Mouse (Mus musculus) liver, adult (tissue): ENCODE results near the gene Npl.

Source experiments
- GATA4 ChIP-seq: IDR thresholded peaks from 2 replicates; pipeline ENCODE4 v1.6.1; 2014; ENCODE audit warnings: mild to moderate bottlenecking, low read length; ENCODE audit not compliant: insufficient replicate concordance

Npl gene

GRCm38 (mm10) chr1:153549536-153550199, at the start of gene Npl:
Gene Npl, minus strand, starts transcription at chr1:153550045.
- no peak for TF ChIP-seq GATA4

GRCm38 (mm10) chr1:153599302-153600045, 49.6 kb upstream of the Npl start:
- TF ChIP-seq GATA4, result no peak

DNA sequence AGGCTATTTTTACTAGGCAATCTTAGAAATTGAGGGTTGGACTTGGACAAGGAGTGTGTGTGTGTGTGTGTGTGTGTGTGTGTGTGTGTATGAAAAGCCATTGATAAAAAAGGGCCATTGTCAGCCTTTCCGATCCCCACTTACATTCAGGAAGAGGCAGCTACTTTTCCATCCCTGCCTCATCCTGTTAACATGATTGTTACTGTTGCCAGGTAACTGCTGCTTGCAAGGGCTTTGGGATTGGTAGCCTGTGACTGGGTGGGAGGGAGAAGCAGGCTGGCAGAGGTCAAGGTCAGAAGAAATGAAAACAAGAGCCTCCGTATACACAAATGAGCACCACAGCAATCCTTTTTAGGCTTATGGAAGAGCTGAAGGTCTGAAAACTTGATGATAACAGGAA, 48.9 kb upstream of the Npl start:
- peak; percentile 49; the same call in 1 of the 2 replicates for TF ChIP-seq GATA4

GRCm38 (mm10) chr1:153593678-153594077, 43.8 kb upstream of the Npl start:
- no peak for TF ChIP-seq GATA4

GRCm38 (mm10) chr1:153590176-153590734, 40.4 kb upstream of the Npl start:
- TF ChIP-seq GATA4, result no peak

DNA sequence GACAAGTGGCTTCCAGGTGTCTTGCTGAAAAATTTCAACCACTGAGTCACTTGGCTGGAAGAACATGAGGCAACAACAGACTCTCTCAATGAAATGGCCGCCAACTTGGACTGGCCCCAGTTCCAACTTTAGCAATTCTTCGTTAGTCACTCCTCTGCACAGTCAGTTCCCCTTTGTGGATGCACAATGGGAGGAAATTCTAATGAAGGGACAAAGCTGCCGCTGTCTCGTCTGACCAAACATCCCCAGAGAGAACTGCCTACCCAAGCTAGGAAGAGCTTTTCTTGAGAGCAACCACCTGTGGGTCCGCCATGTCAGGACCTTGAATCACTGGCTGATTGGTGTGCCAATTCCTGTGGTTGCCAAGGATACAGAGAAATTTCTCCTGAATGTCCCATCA, 38.1 kb upstream of the Npl start:
- TF ChIP-seq GATA4, result no peak

DNA sequence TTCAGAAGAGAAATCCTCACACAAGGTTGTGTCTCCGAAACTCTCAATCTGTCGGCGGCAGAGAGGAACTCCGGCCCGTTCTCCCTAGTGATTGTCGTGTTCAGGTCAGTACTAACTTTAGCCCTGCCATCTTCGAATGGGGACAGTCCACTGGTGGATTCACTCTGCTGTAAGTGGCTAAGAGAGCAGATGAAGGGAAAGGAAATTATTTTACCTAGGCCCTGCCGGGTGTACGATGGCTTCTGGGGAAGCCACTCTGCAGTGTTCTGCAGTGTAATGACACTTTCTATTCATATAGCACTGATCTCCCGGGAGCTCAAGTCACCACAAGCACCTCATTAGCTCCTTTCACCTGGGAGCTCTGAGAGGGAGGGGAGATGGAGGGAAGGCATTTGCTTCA, 37.0 kb upstream of the Npl start:
- no peak for TF ChIP-seq GATA4

DNA sequence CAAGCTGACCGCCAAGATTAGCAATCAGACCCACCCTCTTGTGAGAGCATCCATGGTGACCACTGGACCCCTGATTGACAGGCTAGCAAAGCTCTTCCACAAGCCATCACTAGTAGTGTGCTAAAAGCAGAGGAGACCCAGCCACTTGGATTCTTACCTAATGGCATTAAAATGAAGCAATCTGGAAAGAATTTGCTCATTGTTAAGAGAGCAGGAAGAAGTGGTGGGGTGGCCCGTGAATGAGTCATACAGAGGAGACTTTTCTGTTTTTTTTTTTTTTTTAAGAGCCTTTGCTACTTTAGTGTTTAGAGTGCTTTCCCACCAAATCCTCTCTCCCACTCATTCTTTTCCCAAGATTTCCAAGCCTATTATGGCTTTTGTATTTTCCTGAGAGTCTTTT, 35.9 kb upstream of the Npl start:
- no peak for TF ChIP-seq GATA4

- no peak for TF ChIP-seq GATA4
Measured at GRCm38 (mm10) chr1:153583189-153583588, 33.3 kb upstream of the Npl start.

GRCm38 (mm10) chr1:153574730-153575129, 24.9 kb upstream of the Npl start:
- no peak for TF ChIP-seq GATA4

DNA sequence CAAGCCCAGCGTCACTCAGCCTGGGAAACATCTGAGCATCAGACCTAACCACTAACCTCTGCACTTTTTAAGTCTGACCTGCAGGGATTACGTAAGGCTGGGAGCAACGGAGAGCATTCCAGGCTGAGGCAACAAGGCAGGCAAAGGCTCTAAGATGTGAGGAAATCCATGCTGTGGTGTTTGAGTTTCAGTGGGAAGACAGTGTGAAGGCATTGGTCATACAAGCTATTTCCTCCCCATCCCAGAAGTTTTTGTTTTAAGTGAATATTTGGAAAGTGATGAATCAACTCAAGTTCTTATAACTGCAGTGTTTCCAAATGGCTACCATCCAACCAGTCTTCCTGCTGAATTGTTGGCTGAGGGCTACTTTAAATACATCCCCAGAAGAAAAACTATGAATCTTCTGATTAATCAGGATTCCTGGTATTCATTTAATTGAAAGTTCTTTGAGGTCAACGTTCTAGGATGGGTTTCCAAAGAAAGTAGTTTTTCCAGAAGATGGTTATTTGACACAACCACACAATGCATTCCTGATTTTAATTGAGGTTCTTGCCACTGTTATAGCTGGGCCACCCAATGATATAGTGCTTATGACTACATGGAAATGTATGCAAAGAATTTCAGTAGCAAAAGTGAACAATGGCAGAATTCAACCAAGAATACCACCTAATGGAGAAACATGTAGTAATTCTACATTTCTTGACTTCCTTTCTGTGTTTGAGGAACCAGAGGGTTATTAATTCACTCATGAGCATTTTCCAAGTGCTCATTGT, 22.6 kb upstream of the Npl start:
- no peak for TF ChIP-seq GATA4

GRCm38 (mm10) chr1:153565701-153566100, 15.9 kb upstream of the Npl start:
- TF ChIP-seq GATA4, result no peak

- TF ChIP-seq GATA4, result no peak
Measured at GRCm38 (mm10) chr1:153564701-153565100, 14.9 kb upstream of the Npl start.

GRCm38 (mm10) chr1:153563675-153564074, 13.8 kb upstream of the Npl start:
- TF ChIP-seq GATA4, result no peak

- TF ChIP-seq GATA4, result no peak
Measured at GRCm38 (mm10) chr1:153560805-153561204, 11.0 kb upstream of the Npl start.

DNA sequence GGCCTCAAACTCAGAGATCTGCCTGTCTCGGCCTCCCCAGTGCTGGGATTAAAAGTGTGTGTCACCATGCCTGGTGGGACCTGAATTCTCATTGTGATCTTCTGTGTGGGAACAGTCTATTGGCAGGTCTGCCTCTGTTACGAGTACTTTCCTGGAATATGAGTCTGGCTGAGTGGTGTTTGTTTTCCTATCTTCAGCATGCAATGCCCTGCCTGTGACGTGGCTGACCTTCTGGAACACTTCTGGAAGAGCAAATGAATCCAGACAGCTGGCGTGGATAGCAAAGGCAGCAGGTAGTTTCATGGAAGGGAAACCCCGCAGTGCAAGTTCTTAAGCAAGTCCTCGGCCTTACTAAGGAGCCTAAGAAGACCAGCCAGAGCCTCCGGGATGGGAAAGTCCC, 9.9 kb upstream of the Npl start:
- TF ChIP-seq GATA4, result no peak
